Comparison of ENCODE assay signal across 25 mouse cellular contexts in the genomic region with DNA sequence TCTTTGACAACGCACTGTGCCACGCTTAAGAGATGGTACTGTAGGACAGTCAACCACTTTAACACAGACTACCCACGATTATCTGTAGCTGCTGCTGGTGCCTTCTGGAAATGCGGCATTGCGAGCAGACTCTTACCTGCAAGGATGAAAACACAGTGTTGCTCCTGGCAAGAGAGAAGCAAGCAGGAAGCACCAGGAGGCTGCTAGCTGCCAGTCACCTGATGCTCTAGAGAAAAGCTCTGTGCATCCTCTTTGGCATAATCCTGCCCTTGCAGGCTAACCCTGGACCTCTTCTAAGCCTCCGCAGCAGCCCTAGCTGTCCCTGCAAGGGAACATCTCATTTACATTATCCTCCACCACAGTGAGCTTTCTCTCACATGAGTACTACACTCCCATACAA. TPM values are rescaled to one million over a fixed set of nuclear protein-coding genes. Genes with fewer than 3 reads are reported as not detected.
A peak's percentile ranks its signal among the peaks of the same experiment; 100 is the strongest.
DNase-seq lines count a peak whose midpoint lies in the region; ATAC-seq lines count a peak whose summit lies in the region.
"Had no signal": no experiment of that assay in that cellular context is flagged by ENCODE, and none has a peak within 500 bp of the region (broad histone marks: within the 10 kb centered on the region; RNA-seq: fewer than 3 reads in every experiment).

No protein-coding gene starts in this region.

- H3K4me2 ChIP-seq in heart, embryonic 11.5 days, result no peak overlapping the region
- H3K4me2 ChIP-seq: embryonic facial prominence, embryonic 15.5 days; heart, embryonic 13.5 days; kidney, embryonic 15.5 days; liver, embryonic 15.5 days; lung, embryonic 15.5 days; neural tube, embryonic 12.5 days had no signal

- no peak overlapping the region for H3K9ac ChIP-seq in heart, embryonic 11.5 days (ENCODE audit: low read depth, low read length)
- H3K9ac ChIP-seq: embryonic facial prominence, embryonic 15.5 days; heart, embryonic 13.5 days; kidney, embryonic 15.5 days; liver, embryonic 15.5 days; lung, embryonic 15.5 days; neural tube, embryonic 12.5 days had no signal

- H3K4me3 ChIP-seq in heart, embryonic 11.5 days (ENCODE audit: low read depth, low read length), result no peak overlapping the region
- H3K4me3 ChIP-seq: embryonic facial prominence, embryonic 15.5 days; heart, embryonic 13.5 days; kidney, embryonic 15.5 days; liver, embryonic 15.5 days; lung, embryonic 15.5 days; neural tube, embryonic 12.5 days had no signal

- H3K27me3 ChIP-seq in heart, embryonic 11.5 days (ENCODE audit: control insufficient read depth, insufficient read depth, low read length), result no peaks in the 10 kb centered on the region
- H3K27me3 ChIP-seq: embryonic facial prominence, embryonic 15.5 days; heart, embryonic 13.5 days; kidney, embryonic 15.5 days; liver, embryonic 15.5 days; lung, embryonic 15.5 days; neural tube, embryonic 12.5 days; Patski had no signal

- WGBS in heart, embryonic 11.5 days (ENCODE audit: insufficient replicate concordance), result 80% methylated on average over 6 of the region's 6 CpGs

- no peak overlapping the region for H3K27ac ChIP-seq in heart, embryonic 11.5 days (ENCODE audit: low read depth, low read length)
- H3K27ac ChIP-seq: embryonic facial prominence, embryonic 15.5 days; heart, embryonic 13.5 days; kidney, embryonic 15.5 days; liver, embryonic 15.5 days; lung, embryonic 15.5 days; neural tube, embryonic 12.5 days had no signal

- DNase-seq in cerebellum, adult 8-10 months, result peak; percentile 47
- DNase-seq in cerebellum, postnatal 10 days, result no peak
- DNase-seq in retina, adult 2 months (ENCODE audit: low read depth, low spot score), result peak; percentile 78
- no peak for DNase-seq in retina, embryonic 14.5 days (ENCODE audit: low spot score)
- DNase-seq in cerebellum, adult 9-11 months, result peak; percentile 71
- peak; percentile 27 for DNase-seq in retina, postnatal 7 days (ENCODE audit: low read depth, low spot score)
- DNase-seq in lung, postnatal 36 days, result no peak
- DNase-seq: adrenal gland, adult 8-10 months; embryo, embryonic 11 days; heart, postnatal 14 days; kidney, postnatal 4 days; lung, postnatal 4 days; midbrain, embryonic 14.5 days; spleen, adult 18-20 months; thymus, postnatal 25 days had no signal

- ATAC-seq in heart, embryonic 11.5 days (replicated peaks; ENCODE audit: insufficient number of reproducible peaks, low FRiP score, low TSS enrichment), result no peak
- ATAC-seq: forebrain, embryonic 14.5 days; intestine, postnatal 0 days; Patski had no signal

- no peaks in the 10 kb centered on the region for H3K4me1 ChIP-seq in heart, embryonic 11.5 days (ENCODE audit: control insufficient read depth, insufficient read depth, low read length)
- H3K4me1 ChIP-seq: heart, embryonic 13.5 days; kidney, embryonic 15.5 days; liver, embryonic 15.5 days; lung, embryonic 15.5 days; neural tube, embryonic 12.5 days had no signal

- H3K9me3 ChIP-seq in heart, embryonic 11.5 days (replicated peaks; ENCODE audit: control insufficient read depth, low read length), result no peaks in the 10 kb centered on the region
- H3K9me3 ChIP-seq: embryonic facial prominence, embryonic 15.5 days; heart, embryonic 13.5 days; kidney, embryonic 15.5 days; liver, embryonic 15.5 days; lung, embryonic 15.5 days; neural tube, embryonic 12.5 days had no signal

- no peaks in the 10 kb centered on the region for H3K36me3 ChIP-seq in heart, embryonic 11.5 days (ENCODE audit: control insufficient read depth, insufficient read depth, low read length)

RNA-seq across cellular contexts. Expression of a gene that starts 1.8 kb away (rescaled TPM):
- 0.53 and 0.55 TPM in 2 replicates for polyA plus RNA-seq in heart, embryonic 11.5 days (2014; fragmentation: Nextera tagmentation; extraction: Ambion mirVana)

RNA-seq across cellular contexts. Expression of a gene that starts 41.2 kb away (rescaled TPM):
- 20.3 and 21.0 TPM in 2 replicates for polyA plus RNA-seq in heart, embryonic 11.5 days (2014; fragmentation: Nextera tagmentation; extraction: Ambion mirVana)

Comparison
In these comparisons a context has a peak if more than half of its experiments do, and no peak if none do; other contexts are left out.
1. DNase-seq: peak in cerebellum, adult 8-10 months (single experiment), retina, adult 2 months (single experiment), cerebellum, adult 9-11 months (single experiment) and retina, postnatal 7 days (single experiment); none in cerebellum, postnatal 10 days (0 of 2), retina, embryonic 14.5 days (single experiment) and lung, postnatal 36 days (single experiment).